Mouse (Mus musculus) cerebellum, adult 2 months (tissue): ENCODE results near the gene Gdpd5.

Source experiments
- CTCF ChIP-seq: fragments of 200-500 bp; IDR thresholded peaks from 2 replicates; pipeline ENCODE4 v1.5.1; 2011; ENCODE audit warnings: low read depth, mild to moderate bottlenecking, control low read depth, low read length, moderate library complexity, borderline replicate concordance; ENCODE audit not compliant: insufficient read depth
- POLR2A ChIP-seq: fragments of 200-500 bp; IDR thresholded peaks from 2 replicates; pipeline ENCODE4 v1.6.1; 2011; ENCODE audit warnings: low read length, control low read depth, borderline replicate concordance; ENCODE audit not compliant: insufficient read depth

- TF ChIP-seq CTCF (no peak), POLR2A (no peak)
Measured at GRCm38 (mm10) chr7:99360021-99360802, 21.0 kb upstream of the Gdpd5 start.
